Mouse (Mus musculus): ENCODE data around the gene Cpt1b.

DNA sequence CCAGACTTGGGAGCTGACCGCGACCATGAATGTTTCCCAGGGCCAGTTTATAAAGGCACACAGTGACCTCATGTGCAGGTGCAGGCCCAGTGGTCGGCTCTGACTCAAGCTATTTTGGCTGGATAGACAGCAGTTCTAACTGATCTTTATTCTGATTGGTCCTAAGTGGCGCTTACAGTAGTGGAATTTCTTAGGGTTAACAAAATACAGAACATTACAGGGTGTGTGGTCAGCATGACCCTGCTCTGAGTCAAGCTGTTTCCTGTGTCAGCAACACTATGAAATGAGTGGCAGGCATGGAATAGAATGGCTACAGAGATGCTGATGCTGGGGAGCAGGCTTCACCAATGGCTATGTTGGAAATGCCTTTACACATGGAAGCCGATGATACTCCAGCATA lies 10.2 kb upstream of the Cpt1b start:
- TF ChIP-seq CTCF (IDR thresholded peaks at IDR 0.05; ENCODE audit: low read depth), result no peak
- no peak for TF ChIP-seq EP300 (IDR thresholded peaks at IDR 0.05; ENCODE audit: low read depth)

Measured in heart, postnatal 0 days (tissue).